Mouse (Mus musculus) heart, embryonic 12.5 days (tissue): Measurements from ENCODE around the gene Cltrn. TPM values are rescaled to one million over a fixed set of nuclear protein-coding genes. Genes with fewer than 3 reads are reported as not detected.

Experiments
- ATAC-seq: fragments of 200-750 bp; cut with Nextera tagmentation; 2 replicates; pipeline ENCODE4 v1.8.0; 2017; ENCODE audit warnings: moderate TSS enrichment, moderate library complexity; ENCODE audit not compliant: insufficient number of reproducible peaks, low FRiP score
- H3K27ac ChIP-seq: fragments of 300-500 bp; sonication (generic); 2 replicates; pipeline ENCODE4 v1.5.1; 2016; ENCODE audit warnings: mild to moderate bottlenecking, moderate library complexity; ENCODE audit not compliant: poor library complexity, severe bottlenecking
- H3K27me3 ChIP-seq: fragments of 300-500 bp; sonication (generic); replicated peaks from 2 replicates; pipeline ENCODE4 v1.6.1; 2016; ENCODE audit warnings: mild to moderate bottlenecking, moderate library complexity
- H3K36me3 ChIP-seq: fragments of 300-500 bp; sonication (generic); 2 replicates; pipeline ENCODE4 v1.6.1; 2016; ENCODE audit warnings: mild to moderate bottlenecking, moderate library complexity
- H3K4me1 ChIP-seq: fragments of 300-500 bp; sonication (generic); replicated peaks from 2 replicates; pipeline ENCODE4 v1.6.1; 2016; ENCODE audit warnings: mild to moderate bottlenecking
- H3K4me2 ChIP-seq: fragments of 300-500 bp; sonication (generic); 2 replicates; pipeline ENCODE4 v1.6.1; 2016; ENCODE audit warnings: mild to moderate bottlenecking, moderate library complexity
- H3K4me3 ChIP-seq: fragments of 300-500 bp; sonication (generic); 2 replicates; pipeline ENCODE4 v1.5.1; 2016; ENCODE audit warnings: mild to moderate bottlenecking
- H3K9ac ChIP-seq: fragments of 300-500 bp; sonication (generic); 2 replicates; pipeline ENCODE4 v1.6.1; 2016; ENCODE audit warnings: mild to moderate bottlenecking, moderate library complexity
- H3K9me3 ChIP-seq: fragments of 300-500 bp; sonication (generic); replicated peaks from 2 replicates; pipeline ENCODE4 v1.6.1; 2016; ENCODE audit warnings: mild to moderate bottlenecking, moderate library complexity
- WGBS: fragments of 180-500 bp; shearing (Covaris S2); methylation state at CpG from one replicate; pipeline ENCODE4 v1.1.7; 2016; 5-methylcytosine and 5-hydroxymethylcytosine counted together
- polyA plus RNA-seq: library from polyadenylated mRNA; unstranded; fragments of >200 nt; fragmentation: Nextera tagmentation; extraction: Ambion mirVana; gene quantifications from 2 replicates; pipeline ENCODE4 v1.2.1, GENCODE M21; 2016

Cltrn gene
- polyA plus RNA-seq, 1 experiment from 2014 or later: not detected

DNA sequence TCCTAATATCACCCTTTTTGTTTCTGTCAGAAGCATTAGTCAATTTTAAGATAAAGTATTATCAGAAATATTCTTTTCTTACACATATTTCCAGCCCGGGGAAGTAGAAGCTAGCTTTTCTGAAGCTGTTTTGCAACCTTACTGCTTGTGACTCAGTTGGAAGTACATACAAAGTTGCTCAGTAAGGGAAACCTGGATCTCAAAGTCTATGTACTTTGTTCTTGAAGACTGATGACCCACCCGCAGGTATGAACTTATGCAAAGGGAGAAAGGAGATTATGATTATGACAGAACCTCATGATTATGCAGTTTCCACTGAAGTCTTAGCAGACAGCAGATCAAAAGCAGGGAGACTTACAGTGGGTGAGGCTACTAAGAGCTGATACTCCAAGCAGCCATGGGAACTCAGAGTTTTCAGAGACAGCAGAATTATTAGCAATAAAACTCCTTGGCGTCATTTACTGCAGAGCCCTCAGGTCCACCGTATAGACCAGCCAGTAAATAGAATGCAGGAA, 46.7 kb downstream of the Cltrn start:
- Histone ChIP-seq H3K4me2 (no peak overlapping the region), H3K4me3 (no peak overlapping the region), H3K27ac (no peak overlapping the region), H3K9me3 (no peaks in the 10 kb centered on the region), H3K27me3 (no peaks in the 10 kb centered on the region), H3K36me3 (no peaks in the 10 kb centered on the region), H3K4me1 (no peaks in the 10 kb centered on the region), H3K9ac (no peak overlapping the region)
- ATAC-seq: no peak
- 71% methylated on average over 4 of the region's 4 CpGs for WGBS

DNA sequence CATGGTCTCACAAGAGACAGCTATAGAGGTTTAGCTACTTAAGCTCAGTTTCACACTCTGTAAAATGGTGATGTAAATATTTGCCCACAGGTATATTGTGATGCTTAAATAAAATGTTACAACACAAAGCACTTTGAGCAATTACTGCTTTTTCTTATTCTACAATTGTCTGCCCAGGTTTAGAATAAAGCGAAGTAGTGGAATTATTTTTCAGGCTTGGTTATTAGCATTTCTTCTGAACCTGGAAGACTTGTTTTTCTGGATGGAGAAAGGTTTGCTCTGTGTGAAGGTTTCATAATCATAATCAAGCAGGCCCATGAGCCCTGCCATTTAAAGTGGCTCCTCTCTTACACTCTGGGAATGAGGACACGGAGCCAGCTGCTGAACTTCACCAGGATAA, 50.4 kb downstream of the Cltrn start, which contains the start of gene Ace2:
Gene Ace2 (plus strand): TSS at position 301 of the 400 bp plus-strand sequence.
- no peak within 1 kb of the TSS for H3K4me3 ChIP-seq
- ATAC-seq: no peak
- H3K9ac ChIP-seq: no peak within 1 kb of the TSS
- WGBS: 78% methylated on average over 2 of the region's 2 CpGs
- H3K4me1 ChIP-seq: no peaks in the 10 kb centered on the region
- H3K27me3 ChIP-seq: no peaks in the 10 kb centered on the region
- H3K27ac ChIP-seq: no peak within 1 kb of the TSS
- H3K36me3 ChIP-seq: no peaks in the 10 kb centered on the region
- H3K4me2 ChIP-seq: no peak within 1 kb of the TSS
- no peaks in the 10 kb centered on the region for H3K9me3 ChIP-seq

DNA sequence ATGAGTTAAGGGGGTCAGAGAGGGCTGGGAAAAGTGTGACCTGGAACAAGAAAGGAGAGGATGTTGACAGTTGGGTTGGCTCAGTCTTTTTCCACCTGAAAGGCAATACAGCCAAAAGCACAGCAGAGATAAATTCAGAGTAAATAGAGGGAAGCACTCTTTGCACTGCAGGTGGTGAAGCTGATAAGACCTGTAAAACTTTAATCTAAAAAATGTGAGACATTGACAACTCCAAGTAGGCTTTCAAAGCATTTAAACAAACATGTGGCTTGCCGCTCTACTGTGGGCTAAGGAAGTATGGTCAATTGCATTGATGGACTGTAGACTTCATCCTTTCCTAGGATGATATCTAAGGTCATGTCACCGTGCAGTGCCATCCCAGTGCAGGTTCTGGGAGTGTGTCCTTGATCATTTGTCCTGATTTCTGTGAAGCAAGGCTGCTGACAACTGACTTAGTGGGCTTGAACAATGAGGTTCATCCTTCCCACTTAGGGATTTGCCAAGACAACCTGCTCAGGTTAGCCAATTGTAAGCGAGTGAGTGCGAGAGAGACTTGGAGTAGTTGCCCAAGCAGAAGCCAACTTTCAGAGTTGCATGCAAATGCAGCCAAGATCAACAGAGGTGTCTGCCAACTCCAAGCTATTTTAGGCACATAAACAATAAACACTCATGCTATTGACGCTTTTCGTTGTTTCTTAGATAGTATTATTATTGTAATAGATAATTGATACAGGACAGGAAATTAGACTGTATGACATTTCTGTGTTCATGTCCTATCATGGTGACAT, 57.0 kb downstream of the Cltrn start:
- no peak overlapping the region for H3K9ac ChIP-seq
- 57% methylated on average over 6 of the region's 6 CpGs for WGBS
- ATAC-seq: peak; percentile 39; the same call in 1 of the 2 replicates

DNA sequence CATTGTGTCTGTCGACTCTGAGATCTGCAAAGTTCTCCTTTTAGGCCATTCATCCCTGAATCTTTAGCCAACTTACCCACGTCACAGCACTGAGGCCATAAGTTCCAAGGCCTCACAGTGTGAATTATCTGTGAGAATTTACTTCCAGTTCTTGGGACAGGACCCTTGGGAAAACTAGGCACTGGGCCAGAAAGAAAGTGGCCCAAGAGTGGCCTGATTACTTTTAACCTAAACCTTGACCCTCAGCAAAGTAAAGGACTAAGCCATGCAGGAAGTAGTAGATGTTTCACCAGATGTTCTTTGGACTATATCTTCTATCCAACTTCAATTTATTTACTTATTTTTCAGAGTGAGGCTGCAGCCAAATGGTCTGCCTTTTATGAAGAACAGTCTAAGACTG, 64.1 kb downstream of the Cltrn start:
- no peaks in the 10 kb centered on the region for H3K27me3 ChIP-seq
- no peak overlapping the region for H3K27ac ChIP-seq
- H3K4me2 ChIP-seq: no peak overlapping the region
- no peaks in the 10 kb centered on the region for H3K4me1 ChIP-seq
- no peak overlapping the region for H3K4me3 ChIP-seq
- 59% methylated on average over 2 of the region's 2 CpGs for WGBS
- H3K9ac ChIP-seq: no peak overlapping the region
- no peaks in the 10 kb centered on the region for H3K36me3 ChIP-seq
- no peak for ATAC-seq
- H3K9me3 ChIP-seq: 0 out of 2 replicates have a peak, but pooled peaks cover 6% of the 10 kb centered on the region

More for the DNA sequence above, 57.0 kb downstream of the Cltrn start:
- H3K27me3 ChIP-seq: no peaks in the 10 kb centered on the region
- H3K4me3 ChIP-seq: no peak overlapping the region
- no peak overlapping the region for H3K4me2 ChIP-seq
- no peaks in the 10 kb centered on the region for H3K36me3 ChIP-seq
- H3K9me3 ChIP-seq: no peaks in the 10 kb centered on the region
- H3K4me1 ChIP-seq: no peaks in the 10 kb centered on the region
- no peak overlapping the region for H3K27ac ChIP-seq

DNA sequence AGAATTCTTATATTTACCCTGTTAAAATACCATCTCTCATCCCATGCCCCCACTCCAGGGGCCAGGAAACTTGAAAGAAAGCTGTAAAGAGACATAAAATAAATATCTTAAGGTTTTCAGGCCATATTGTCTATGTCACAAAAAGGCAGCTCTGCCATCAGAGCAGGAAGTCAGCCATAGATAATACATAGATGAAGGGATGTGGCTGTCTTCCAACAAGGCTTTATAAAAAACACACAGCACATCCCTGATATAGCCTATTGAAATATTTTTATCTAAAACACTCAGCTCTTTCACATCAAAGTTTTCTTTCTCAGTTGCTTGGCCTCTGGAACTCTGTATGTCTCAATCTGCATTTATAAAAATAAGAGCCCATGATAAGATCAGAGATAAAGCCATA, 65.0 kb downstream of the Cltrn start:
- ATAC-seq: no peak
- 0 out of 2 replicates have a peak, but pooled peaks cover 6% of the 10 kb centered on the region for H3K9me3 ChIP-seq
- H3K27me3 ChIP-seq: no peaks in the 10 kb centered on the region
- no peaks in the 10 kb centered on the region for H3K36me3 ChIP-seq
- no peak overlapping the region for H3K4me2 ChIP-seq
- H3K9ac ChIP-seq: no peak overlapping the region
- no peak overlapping the region for H3K4me3 ChIP-seq
- no peaks in the 10 kb centered on the region for H3K4me1 ChIP-seq
- no peak overlapping the region for H3K27ac ChIP-seq

DNA sequence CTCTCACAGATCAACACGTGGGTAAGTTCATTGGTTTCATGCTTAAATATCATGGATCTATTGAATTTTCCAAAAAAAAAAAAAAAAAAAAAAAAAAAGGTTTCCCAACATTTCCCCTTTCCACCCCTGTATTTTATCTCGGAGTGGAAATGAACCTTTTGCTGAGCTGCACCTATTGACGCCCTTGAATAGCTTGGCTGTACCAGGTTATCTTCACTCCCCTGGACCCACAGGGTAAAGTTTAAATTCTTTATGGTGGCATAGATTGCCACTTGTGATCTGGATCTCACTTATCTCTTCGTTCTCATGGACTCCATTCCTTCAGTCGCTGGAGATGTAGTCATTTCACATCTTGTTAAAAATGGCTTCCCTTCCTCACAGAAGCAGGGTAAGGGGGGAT, 66.0 kb downstream of the Cltrn start:
- Histone ChIP-seq H3K9me3 (0 out of 2 replicates have a peak, but pooled peaks cover 6% of the 10 kb centered on the region), H3K9ac (no peak overlapping the region), H3K36me3 (no peaks in the 10 kb centered on the region), H3K4me1 (no peaks in the 10 kb centered on the region), H3K27ac (no peak overlapping the region), H3K27me3 (no peaks in the 10 kb centered on the region), H3K4me3 (no peak overlapping the region), H3K4me2 (no peak overlapping the region)
- ATAC-seq: no peak
- 64% methylated on average over 5 of the region's 5 CpGs for WGBS

DNA sequence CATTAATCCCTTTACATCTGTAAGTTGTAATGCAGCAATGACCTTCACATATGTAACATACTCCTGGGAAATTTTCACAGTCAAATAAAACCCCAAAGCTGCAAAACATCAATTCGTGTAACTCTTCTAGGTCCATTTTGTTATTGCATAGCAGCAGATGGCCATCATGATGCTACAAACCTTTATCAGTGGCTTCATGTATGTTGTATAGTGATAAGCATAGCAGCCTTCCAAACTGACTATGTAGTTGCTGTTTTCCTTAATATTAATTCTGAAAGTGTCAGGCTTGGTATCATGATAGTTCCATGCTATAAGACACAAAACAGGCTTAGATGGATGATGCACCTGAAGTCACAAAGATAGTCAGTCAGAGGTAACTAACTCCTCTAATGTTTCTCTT, 76.1 kb downstream of the Cltrn start:
- no peak overlapping the region for H3K4me3 ChIP-seq
- H3K27me3 ChIP-seq: no peaks in the 10 kb centered on the region
- no peak overlapping the region for H3K9ac ChIP-seq
- no peak overlapping the region for H3K27ac ChIP-seq
- H3K4me1 ChIP-seq: no peaks in the 10 kb centered on the region
- H3K4me2 ChIP-seq: no peak overlapping the region
- H3K36me3 ChIP-seq: no peaks in the 10 kb centered on the region
- no peaks in the 10 kb centered on the region for H3K9me3 ChIP-seq
- 60% methylated on average over 1 of the region's 1 CpGs for WGBS
- ATAC-seq: no peak

Other genes starting within 250 kb of the Cltrn start
- gene Ap1s2, start 179.8 kb upstream of the Cltrn start, polyA plus RNA-seq: 23.7 and 24.9 TPM in 2 replicates
- gene Zrsr2, start 130.2 kb upstream of the Cltrn start, polyA plus RNA-seq: 46.9 and 52.8 TPM in 2 replicates
- 0.19 and 0.26 TPM in 2 replicates for gene Car5b, start 60.8 kb upstream of the Cltrn start, polyA plus RNA-seq
- gene Siah1b, start 12.3 kb upstream of the Cltrn start, polyA plus RNA-seq: 24.2 and 26.2 TPM in 2 replicates
- gene Ace2, start 50.5 kb downstream of the Cltrn start, polyA plus RNA-seq: 0.17 and 0.18 TPM in 2 replicates
- 8.7 and 8.8 TPM in 2 replicates for gene Bmx, start 169.4 kb downstream of the Cltrn start, polyA plus RNA-seq
- 9.2 and 9.9 TPM in 2 replicates for gene Pir, start 180.5 kb downstream of the Cltrn start, polyA plus RNA-seq